Mouse (Mus musculus) kidney, postnatal 4 days (tissue): ENCODE data around the gene Exosc10.
A peak's percentile ranks its signal among the peaks of the same experiment; 100 is the strongest.

Source experiments
- DNase-seq, 2 experiments: peaks; one replicate each; pipeline ENCODE4 v3.0.0; 2021; ENCODE audit warnings: mixed read lengths in 2 of 2

Gene Exosc10

GRCm38 (mm10) chr4:148558297-148559000 is at the start of gene Exosc10:
TSS of gene Exosc10 (plus strand) at chr4:148558429.
- DNase-seq, result peak; percentile 91 to 94

GRCm38 (mm10) chr4:148509450-148510084 is 48.7 kb upstream of the Exosc10 start:
- DNase-seq, result no peak

GRCm38 (mm10) chr4:148510691-148511090 is 47.5 kb upstream of the Exosc10 start:
- no peak for DNase-seq

GRCm38 (mm10) chr4:148511334-148511733 is 46.9 kb upstream of the Exosc10 start:
- no peak for DNase-seq

- peak in 1 of 2 experiments; percentile 37 for DNase-seq
Measured at GRCm38 (mm10) chr4:148513021-148513559, 45.1 kb upstream of the Exosc10 start.

- peak; percentile 49 to 57 for DNase-seq
Measured at GRCm38 (mm10) chr4:148515313-148515712, 42.9 kb upstream of the Exosc10 start.

- DNase-seq, result no peak
Measured at GRCm38 (mm10) chr4:148517809-148518208, 40.4 kb upstream of the Exosc10 start.

- no peak for DNase-seq
Measured at GRCm38 (mm10) chr4:148518235-148518795, 39.9 kb upstream of the Exosc10 start.

GRCm38 (mm10) chr4:148523538-148523937 is 34.7 kb upstream of the Exosc10 start:
- DNase-seq, result no peak

- no peak for DNase-seq
Measured at GRCm38 (mm10) chr4:148527158-148527910, 30.9 kb upstream of the Exosc10 start.

- no peak for DNase-seq
Measured at GRCm38 (mm10) chr4:148530351-148530750, 27.9 kb upstream of the Exosc10 start.

GRCm38 (mm10) chr4:148530778-148531177 is 27.5 kb upstream of the Exosc10 start:
- no peak for DNase-seq

GRCm38 (mm10) chr4:148531341-148531740 is 26.9 kb upstream of the Exosc10 start:
- DNase-seq, result no peak

- no peak for DNase-seq
Measured at GRCm38 (mm10) chr4:148532516-148532915, 25.7 kb upstream of the Exosc10 start.

- no peak for DNase-seq
Measured at GRCm38 (mm10) chr4:148533613-148534328, 24.5 kb upstream of the Exosc10 start.

GRCm38 (mm10) chr4:148535876-148536275 is 22.4 kb upstream of the Exosc10 start:
- no peak for DNase-seq

GRCm38 (mm10) chr4:148549106-148549505 is 9.1 kb upstream of the Exosc10 start:
- no peak for DNase-seq

- DNase-seq, result no peak
Measured at GRCm38 (mm10) chr4:148557766-148558165, 463 bp upstream of the Exosc10 start.

- DNase-seq, result no peak
Measured at GRCm38 (mm10) chr4:148562676-148563075, 4.4 kb downstream of the Exosc10 start.

- DNase-seq, result no peak
Measured at GRCm38 (mm10) chr4:148563595-148563994, 5.4 kb downstream of the Exosc10 start.

- no peak for DNase-seq
Measured at GRCm38 (mm10) chr4:148570138-148570537, 11.9 kb downstream of the Exosc10 start.

GRCm38 (mm10) chr4:148570693-148571295 is 12.6 kb downstream of the Exosc10 start:
- no peak for DNase-seq
